Mouse (Mus musculus) lung, postnatal 0 days (tissue): Measurements from ENCODE around the gene Cachd1. TPM values are rescaled to one million over a fixed set of nuclear protein-coding genes. Genes with fewer than 3 reads are reported as not detected.

Experiments
- ATAC-seq: fragments of 200-750 bp; cut with Nextera tagmentation; 2 replicates; pipeline ENCODE4 v1.8.0; 2017; ENCODE audit warnings: moderate library complexity
- DNase-seq: peaks from one replicate; pipeline ENCODE4 v3.0.0-alpha.2; 2016; ENCODE audit warnings: low spot score
- H3K27ac ChIP-seq: fragments of 300-500 bp; sonication (generic); 2 replicates; pipeline ENCODE4 v1.5.1; 2014; ENCODE audit warnings: antibody characterized with exemption, mild to moderate bottlenecking, low read length, mixed read lengths
- H3K27me3 ChIP-seq: fragments of 300-500 bp; sonication (generic); replicated peaks from 2 replicates; pipeline ENCODE4 v1.6.1; 2014; ENCODE audit warnings: low read length, mixed read lengths; ENCODE audit not compliant: insufficient read depth
- H3K36me3 ChIP-seq: fragments of 300-500 bp; sonication (generic); 2 replicates; pipeline ENCODE4 v1.6.1; 2014; ENCODE audit warnings: low read length, mixed read lengths; ENCODE audit not compliant: insufficient read depth
- H3K4me1 ChIP-seq: fragments of 300-500 bp; sonication (generic); 2 replicates; pipeline ENCODE4 v1.6.1; 2014; ENCODE audit warnings: antibody characterized with exemption, low read depth, low read length, mixed read lengths; ENCODE audit not compliant: insufficient read depth
- H3K4me2 ChIP-seq: fragments of 300-500 bp; sonication (generic); replicated peaks from 2 replicates; pipeline ENCODE4 v1.6.1; 2014; ENCODE audit warnings: low read depth, mild to moderate bottlenecking, low read length, moderate library complexity, mixed read lengths
- H3K4me3 ChIP-seq: fragments of 300-500 bp; sonication (generic); 2 replicates; pipeline ENCODE4 v1.5.1; 2014; ENCODE audit warnings: low read depth, low read length
- H3K9ac ChIP-seq: fragments of 300-500 bp; sonication (generic); replicated peaks from 2 replicates; pipeline ENCODE4 v1.6.1; 2014; ENCODE audit warnings: low read depth, mild to moderate bottlenecking
- H3K9me3 ChIP-seq: fragments of 300-500 bp; sonication (generic); 2 replicates; pipeline ENCODE4 v1.6.1; 2016; ENCODE audit warnings: low read length, mixed read lengths
- CTCF ChIP-seq: IDR thresholded peaks from 2 replicates; pipeline ENCODE4 v1.5.1; 2016; ENCODE audit warnings: antibody characterized with exemption, mild to moderate bottlenecking
- EP300 ChIP-seq: IDR thresholded peaks from 2 replicates; pipeline ENCODE4 v1.6.1; 2016; ENCODE audit warnings: antibody characterized with exemption, mild to moderate bottlenecking, control low read depth
- WGBS: fragments of 180-500 bp; shearing (Covaris S2); extraction: QIAGEN DNeasy Blood & Tissue Kit; methylation state at CpG from one replicate; pipeline ENCODE4 v1.1.7; 2014; 5-methylcytosine and 5-hydroxymethylcytosine counted together
- polyA plus RNA-seq: library from polyadenylated mRNA; unstranded; fragments of >200 nt; fragmentation: Nextera tagmentation; extraction: Ambion mirVana; gene quantifications from 2 replicates; pipeline ENCODE4 v1.2.1, GENCODE M21; 2015

Cachd1 gene
- polyA plus RNA-seq, 1 experiment from 2014 or later = 10.3 TPM

GRCm38 (mm10) chr4:100776871-100777375 lies 448 bp downstream of the Cachd1 start:
- Histone ChIP-seq H3K4me2 (peak overlapping the region; percentile 97), H3K4me1 (no peaks in the 10 kb centered on the region; the same call in 1 of the 2 replicates), H3K4me3 (peak overlapping the region; percentile 85), H3K36me3 (no peaks in the 10 kb centered on the region), H3K27ac (peak overlapping the region; percentile 87), H3K27me3 (no peaks in the 10 kb centered on the region; the same call in 1 of the 2 replicates), H3K9ac (peak overlapping the region; percentile 63), H3K9me3 (no peaks in the 10 kb centered on the region)
- TF ChIP-seq CTCF (peak; percentile 30; the same call in 1 of the 2 replicates), EP300 (no peak)
- DNase-seq (peak; percentile 67), ATAC-seq (peak; percentile 64)
- 1% methylated on average over 34 of the region's 68 CpGs for WGBS

- Histone ChIP-seq H3K36me3 (no peaks in the 10 kb centered on the region), H3K4me1 (no peaks in the 10 kb centered on the region; the same call in 1 of the 2 replicates), H3K27me3 (no peaks in the 10 kb centered on the region; the same call in 1 of the 2 replicates), H3K9me3 (no peaks in the 10 kb centered on the region), H3K9ac (peak overlapping the region; percentile 63), H3K4me3 (peak overlapping the region; percentile 85), H3K27ac (peak overlapping the region; percentile 87), H3K4me2 (peak overlapping the region; percentile 97)
- peak; percentile 31 for ATAC-seq
- WGBS = under 1% methylated on average over 38 of the region's 42 CpGs
- TF ChIP-seq CTCF (no peak), EP300 (no peak)
- DNase-seq = peak; percentile 44
Observed at GRCm38 (mm10) chr4:100777376-100778041, 1.0 kb downstream of the Cachd1 start.

- DNase-seq = no peak
Observed at GRCm38 (mm10) chr4:100778082-100778481, 1.6 kb downstream of the Cachd1 start.

GRCm38 (mm10) chr4:100779023-100779422 lies 2.5 kb downstream of the Cachd1 start:
- 47% methylated on average over 4 of the region's 4 CpGs for WGBS
- peaks cover 4% of the 10 kb centered on the region; the same call in 1 of the 2 replicates for H3K4me1 ChIP-seq
- H3K4me3 ChIP-seq = no peak overlapping the region
- no peaks in the 10 kb centered on the region for H3K36me3 ChIP-seq
- H3K9ac ChIP-seq = no peak overlapping the region
- DNase-seq = no peak
- no peaks in the 10 kb centered on the region for H3K9me3 ChIP-seq
- ATAC-seq = no peak
- H3K4me2 ChIP-seq = peak overlapping the region; percentile 97; the same call in 1 of the 2 replicates
- no peaks in the 10 kb centered on the region; the same call in 1 of the 2 replicates for H3K27me3 ChIP-seq
- H3K27ac ChIP-seq = no peak overlapping the region
- TF ChIP-seq CTCF (no peak), EP300 (no peak)

More at GRCm38 (mm10) chr4:100778082-100778481, 1.6 kb downstream of the Cachd1 start:
- TF ChIP-seq CTCF = no peak
- no peak for TF ChIP-seq EP300
- WGBS = 4% methylated on average over 16 of the region's 16 CpGs
- Histone ChIP-seq H3K9me3 (no peaks in the 10 kb centered on the region), H3K4me1 (peaks cover 3% of the 10 kb centered on the region; the same call in 1 of the 2 replicates), H3K27me3 (no peaks in the 10 kb centered on the region; the same call in 1 of the 2 replicates), H3K4me3 (peak overlapping the region; percentile 85), H3K27ac (no peak overlapping the region), H3K36me3 (no peaks in the 10 kb centered on the region), H3K9ac (peak overlapping the region; percentile 63), H3K4me2 (peak overlapping the region; percentile 97)
- no peak for ATAC-seq

GRCm38 (mm10) chr4:100779695-100780094 lies 3.2 kb downstream of the Cachd1 start:
- Histone ChIP-seq H3K27me3 (no peaks in the 10 kb centered on the region; the same call in 1 of the 2 replicates), H3K4me3 (no peak overlapping the region), H3K4me2 (peak overlapping the region; percentile 97; the same call in 1 of the 2 replicates), H3K4me1 (peaks cover 4% of the 10 kb centered on the region; the same call in 1 of the 2 replicates), H3K27ac (no peak overlapping the region), H3K36me3 (no peaks in the 10 kb centered on the region), H3K9me3 (no peaks in the 10 kb centered on the region), H3K9ac (no peak overlapping the region)
- WGBS = 57% methylated on average over 5 of the region's 5 CpGs
- no peak for DNase-seq
- TF ChIP-seq EP300 = no peak
- TF ChIP-seq CTCF = no peak
- no peak for ATAC-seq

GRCm38 (mm10) chr4:100780911-100781310 lies 4.4 kb downstream of the Cachd1 start:
- 49% methylated on average over 6 of the region's 6 CpGs for WGBS
- Histone ChIP-seq H3K27ac (no peak overlapping the region), H3K4me2 (no peak overlapping the region), H3K4me1 (peaks cover 4% of the 10 kb centered on the region; the same call in 1 of the 2 replicates), H3K36me3 (no peaks in the 10 kb centered on the region), H3K27me3 (no peaks in the 10 kb centered on the region; the same call in 1 of the 2 replicates), H3K9ac (no peak overlapping the region), H3K9me3 (no peaks in the 10 kb centered on the region), H3K4me3 (no peak overlapping the region)
- ATAC-seq (no peak), DNase-seq (no peak)
- TF ChIP-seq EP300 = no peak
